Mouse (Mus musculus): ENCODE measurements around the gene Il27ra. TPM values are rescaled to one million over a fixed set of nuclear protein-coding genes. Genes with fewer than 3 reads are reported as not detected.
A peak's percentile ranks its signal among the peaks of the same experiment; 100 is the strongest.

Gene Il27ra
- polyA plus RNA-seq, 1 experiment from 2014 or later, result 0.87 TPM

DNA sequence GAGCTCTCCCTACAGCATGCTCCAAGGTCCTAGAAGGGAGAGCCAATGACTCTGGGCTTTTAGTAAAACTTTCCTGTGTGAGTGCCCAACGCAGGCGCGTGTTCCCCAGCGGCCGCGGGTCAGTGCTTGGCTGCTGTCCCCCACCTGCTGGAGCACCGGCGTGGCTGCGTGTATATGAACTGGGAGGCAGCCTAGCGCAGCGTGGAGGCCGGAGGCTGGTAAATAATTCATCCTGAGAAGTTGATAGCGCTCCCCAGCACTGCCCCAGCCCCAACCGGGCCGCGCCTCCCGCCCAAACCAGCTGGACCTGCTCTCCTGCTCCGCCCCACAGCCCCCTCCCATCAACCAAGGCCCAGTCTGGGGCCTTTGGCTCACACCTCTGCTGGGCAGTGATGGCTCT, 21.3 kb downstream of the Il27ra start, which contains the start of gene Palm3:
Gene Palm3 (plus strand): TSS at position 376 of the 400 bp plus-strand sequence.
- no peaks in the 10 kb centered on the region for H3K9me3 ChIP-seq (replicated peaks; ENCODE audit: control insufficient read depth, low read length)
- no peak for ATAC-seq (ENCODE audit: low read depth)
- 20% methylated on average over 18 of the region's 18 CpGs for WGBS (ENCODE audit: insufficient replicate concordance)
- no peak within 1 kb of the TSS for H3K4me3 ChIP-seq (ENCODE audit: low read depth, low read length)
- H3K27ac ChIP-seq (ENCODE audit: low read length), result no peak within 1 kb of the TSS
- no peak within 1 kb of the TSS for H3K9ac ChIP-seq (ENCODE audit: low read depth, low read length)
- peaks cover 5% of the 10 kb centered on the region for H3K4me1 ChIP-seq (ENCODE audit: control insufficient read depth, low read depth, low read length)
- H3K36me3 ChIP-seq (ENCODE audit: control insufficient read depth, insufficient read depth), result no peaks in the 10 kb centered on the region
- H3K27me3 ChIP-seq (ENCODE audit: control insufficient read depth, insufficient read depth, low read depth, low read length), result peaks cover 60% of the 10 kb centered on the region
- H3K4me2 ChIP-seq (ENCODE audit: low read depth, low read length), result no peak within 1 kb of the TSS

DNA sequence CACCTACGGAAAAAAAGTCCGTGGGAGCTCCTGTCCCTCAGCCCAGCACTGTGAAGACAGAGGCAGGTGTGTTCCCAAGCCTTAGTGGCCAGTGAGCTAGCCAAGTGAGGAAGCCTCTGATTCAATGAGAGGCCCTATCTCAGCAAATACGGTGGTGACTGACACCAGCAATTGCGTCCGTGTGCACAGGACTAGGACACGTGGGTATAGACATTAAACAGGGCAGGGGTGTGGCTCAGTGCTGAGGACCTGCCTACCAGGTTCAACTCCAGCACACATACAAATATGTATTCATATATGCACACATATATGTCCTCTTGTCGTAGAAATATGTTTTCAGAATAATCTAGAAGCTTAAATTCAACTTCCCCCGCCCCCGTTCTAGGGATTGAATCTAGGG, 22.7 kb downstream of the Il27ra start:
- Histone ChIP-seq H3K4me2 (ENCODE audit: low read depth, low read length) (no peak overlapping the region), H3K4me3 (ENCODE audit: low read depth, low read length) (no peak overlapping the region), H3K9me3 (replicated peaks; ENCODE audit: control insufficient read depth, low read length) (no peaks in the 10 kb centered on the region), H3K9ac (ENCODE audit: low read depth, low read length) (no peak overlapping the region), H3K27ac (ENCODE audit: low read length) (no peak overlapping the region), H3K36me3 (ENCODE audit: control insufficient read depth, insufficient read depth) (no peaks in the 10 kb centered on the region), H3K4me1 (ENCODE audit: control insufficient read depth, low read depth, low read length) (no peaks in the 10 kb centered on the region; the same call in 1 of the 2 replicates), H3K27me3 (ENCODE audit: control insufficient read depth, insufficient read depth, low read depth, low read length) (peaks cover 48% of the 10 kb centered on the region)
- no peak for ATAC-seq (ENCODE audit: low read depth)
- WGBS (ENCODE audit: insufficient replicate concordance), result 60% methylated on average over 9 of the region's 9 CpGs

DNA sequence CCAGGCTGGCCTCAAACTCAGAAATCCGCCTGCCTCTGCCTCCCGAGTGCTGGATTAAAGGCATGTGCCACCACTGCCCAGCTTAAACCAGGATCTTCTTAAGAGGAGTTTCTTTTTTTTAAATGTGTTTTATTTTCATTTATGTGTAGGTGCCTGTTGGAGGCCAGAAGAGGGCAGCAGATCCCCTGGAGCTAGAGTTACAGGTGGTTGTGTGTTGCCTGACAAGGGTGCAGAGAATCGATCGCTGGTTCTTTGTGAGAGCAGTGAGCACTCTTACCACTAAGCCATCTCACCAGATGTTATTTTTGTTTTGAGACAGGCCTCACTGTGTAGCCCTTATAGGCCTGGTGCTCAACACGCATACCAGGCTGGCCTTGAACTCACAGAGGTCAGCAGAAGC, 26.6 kb downstream of the Il27ra start:
- H3K4me1 ChIP-seq (ENCODE audit: control insufficient read depth, low read depth, low read length), result peaks cover 12% of the 10 kb centered on the region
- no peak overlapping the region for H3K9ac ChIP-seq (ENCODE audit: low read depth, low read length)
- H3K9me3 ChIP-seq (replicated peaks; ENCODE audit: control insufficient read depth, low read length), result no peaks in the 10 kb centered on the region
- peaks cover 50% of the 10 kb centered on the region for H3K27me3 ChIP-seq (ENCODE audit: control insufficient read depth, insufficient read depth, low read depth, low read length)
- no peak for ATAC-seq (ENCODE audit: low read depth)
- H3K36me3 ChIP-seq (ENCODE audit: control insufficient read depth, insufficient read depth), result no peaks in the 10 kb centered on the region
- H3K4me3 ChIP-seq (ENCODE audit: low read depth, low read length), result no peak overlapping the region
- H3K4me2 ChIP-seq (ENCODE audit: low read depth, low read length), result no peak overlapping the region
- WGBS (ENCODE audit: insufficient replicate concordance), result 73% methylated on average over 5 of the region's 5 CpGs
- H3K27ac ChIP-seq (ENCODE audit: low read length), result no peak overlapping the region

DNA sequence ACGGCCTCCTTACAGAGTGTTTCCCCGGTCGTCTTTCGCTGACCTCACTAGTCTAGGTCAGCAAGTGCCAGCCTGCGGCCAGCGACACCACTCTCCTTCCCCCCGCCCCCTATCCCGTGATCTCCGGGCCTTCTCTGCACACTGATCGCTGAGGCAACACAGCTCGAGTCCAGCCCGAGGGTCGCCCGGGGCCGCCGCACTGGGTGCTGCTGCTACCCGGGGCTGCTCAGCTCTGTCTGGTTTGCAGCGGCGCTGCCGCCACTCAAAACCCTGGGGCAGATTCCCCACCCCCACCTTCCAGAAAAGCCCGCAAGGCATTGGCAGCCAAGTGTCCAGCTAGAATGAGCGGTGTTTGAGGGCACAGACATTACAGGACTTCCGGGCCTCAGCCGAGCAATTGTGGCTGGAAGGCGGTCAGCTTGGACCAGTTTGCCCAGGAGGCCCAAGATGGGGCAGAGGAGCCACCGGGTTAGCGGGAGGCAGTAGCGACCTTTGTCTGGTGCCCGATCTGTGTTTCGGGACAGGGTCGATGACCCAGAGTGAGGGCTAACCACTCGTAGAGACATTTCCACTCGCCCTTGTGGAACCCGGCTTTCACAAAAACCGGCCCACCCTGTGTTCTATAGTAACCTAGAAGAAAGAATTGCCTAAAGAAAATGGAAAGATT, 29.8 kb downstream of the Il27ra start:
- Histone ChIP-seq H3K4me3 (ENCODE audit: low read depth, low read length) (peak overlapping the region; percentile 54), H3K27ac (ENCODE audit: low read length) (no peak overlapping the region), H3K36me3 (ENCODE audit: control insufficient read depth, insufficient read depth) (no peaks in the 10 kb centered on the region), H3K9ac (ENCODE audit: low read depth, low read length) (no peak overlapping the region), H3K4me1 (ENCODE audit: control insufficient read depth, low read depth, low read length) (peaks cover 12% of the 10 kb centered on the region), H3K4me2 (ENCODE audit: low read depth, low read length) (peak overlapping the region; percentile 76), H3K9me3 (replicated peaks; ENCODE audit: control insufficient read depth, low read length) (no peaks in the 10 kb centered on the region), H3K27me3 (ENCODE audit: control insufficient read depth, insufficient read depth, low read depth, low read length) (peaks cover 48% of the 10 kb centered on the region)
- WGBS (ENCODE audit: insufficient replicate concordance), result 10% methylated on average over 35 of the region's 35 CpGs
- 0 out of 2 replicates have a peak, but pooled peaks have one; percentile 23 for ATAC-seq (ENCODE audit: low read depth)

DNA sequence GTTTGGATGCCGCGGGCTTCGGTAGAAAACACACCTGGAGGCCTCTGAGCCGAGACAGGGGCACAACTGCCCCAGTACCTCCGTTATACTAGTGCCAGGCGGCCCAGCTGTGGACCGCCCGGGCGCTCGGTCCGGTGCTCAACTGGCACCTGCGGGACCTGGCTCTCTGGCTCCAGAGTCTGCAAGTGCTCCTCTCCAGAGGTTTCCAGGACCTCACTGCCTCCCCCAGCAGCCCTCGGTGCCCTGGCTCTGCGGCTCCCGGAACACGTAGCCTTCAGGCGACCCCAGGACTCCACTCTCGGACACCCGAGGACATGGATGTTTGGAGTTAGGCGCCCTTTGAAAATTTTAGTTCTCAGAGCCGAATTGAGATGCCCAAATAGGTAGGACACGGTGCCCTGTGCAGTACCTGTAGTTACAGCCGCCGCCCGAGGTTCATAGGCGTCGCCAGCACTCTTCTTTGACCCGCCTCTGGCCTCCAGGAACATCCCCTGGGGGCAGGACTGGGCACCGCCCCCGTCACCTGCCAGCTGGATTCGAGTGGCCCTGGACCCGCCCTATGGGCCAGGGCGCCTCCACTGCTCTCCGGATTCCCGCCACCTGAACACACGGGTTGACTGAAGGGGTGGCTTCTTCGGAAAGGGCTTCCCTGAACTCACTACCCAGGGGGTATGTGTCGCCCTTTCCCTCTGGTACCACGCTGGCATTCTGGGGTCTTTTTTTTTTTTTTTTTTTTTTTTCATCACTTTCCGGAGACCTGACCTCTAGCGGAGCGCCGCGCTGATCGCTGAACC, 30.5 kb downstream of the Il27ra start, which contains the start of gene 2210011C24Rik:
Gene 2210011C24Rik (minus strand): TSS at position 467 of the 794 bp plus-strand sequence.
- Histone ChIP-seq H3K27me3 (ENCODE audit: control insufficient read depth, insufficient read depth, low read depth, low read length) (peaks cover 44% of the 10 kb centered on the region), H3K27ac (ENCODE audit: low read length) (no peak within 1 kb of the TSS)
- ATAC-seq (ENCODE audit: low read depth), result peak; percentile 32; the same call in 1 of the 2 replicates

DNA sequence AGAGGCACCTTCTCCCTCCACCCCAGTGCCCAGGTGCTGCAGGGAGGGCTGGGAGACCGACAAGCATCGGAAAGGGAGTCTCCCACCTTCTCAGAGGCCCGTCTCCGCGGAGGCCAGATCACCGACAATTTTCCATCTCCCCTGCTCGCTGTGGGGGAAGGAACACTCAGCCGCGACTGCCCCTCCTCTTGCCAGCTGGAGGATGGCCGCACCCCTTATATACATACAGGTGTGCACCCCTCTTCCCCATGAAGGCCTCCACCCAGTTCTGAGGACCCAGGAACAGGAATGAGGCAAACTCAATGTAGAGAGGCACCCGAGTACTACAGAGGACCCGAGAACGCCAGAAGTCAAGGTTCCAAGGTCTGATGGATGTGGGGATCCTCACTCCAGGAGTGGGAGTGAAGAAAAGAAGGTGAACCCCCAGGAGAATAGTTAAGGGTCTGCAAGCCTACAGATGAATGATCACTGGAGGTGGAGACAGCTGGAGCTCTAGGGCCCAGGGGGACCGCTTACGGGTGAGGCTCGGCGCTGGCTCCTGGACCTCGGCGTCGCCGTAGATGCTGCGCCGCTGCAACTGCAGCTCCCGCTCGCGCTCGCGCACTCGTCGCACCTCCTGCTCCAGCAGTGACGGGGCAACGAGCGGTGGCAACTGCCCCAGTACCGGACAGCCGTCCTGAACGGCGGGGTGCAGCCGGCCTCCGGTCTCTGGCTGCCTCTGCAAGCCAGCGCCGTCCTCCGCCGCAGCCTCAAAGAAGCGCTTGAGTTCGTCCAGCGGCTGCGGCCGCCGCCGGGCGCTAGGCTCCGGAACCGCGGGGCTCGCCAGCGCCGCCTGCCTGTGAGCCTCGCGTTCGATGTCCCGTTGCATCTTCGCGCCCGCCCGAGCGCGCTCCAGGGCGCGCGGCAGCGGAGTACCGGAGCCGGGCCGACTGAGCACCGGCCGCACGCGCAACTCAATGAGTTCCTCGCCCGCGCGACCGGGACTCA, 31.5 kb downstream of the Il27ra start:
- no peaks in the 10 kb centered on the region for H3K9me3 ChIP-seq (replicated peaks; ENCODE audit: control insufficient read depth, low read length)
- no peak overlapping the region for H3K27ac ChIP-seq (ENCODE audit: low read length)
- WGBS (ENCODE audit: insufficient replicate concordance), result 1% methylated on average over 83 of the region's 83 CpGs
- peaks cover 12% of the 10 kb centered on the region for H3K4me1 ChIP-seq (ENCODE audit: control insufficient read depth, low read depth, low read length)
- no peaks in the 10 kb centered on the region for H3K36me3 ChIP-seq (ENCODE audit: control insufficient read depth, insufficient read depth)
- H3K9ac ChIP-seq (ENCODE audit: low read depth, low read length), result no peak overlapping the region
- H3K4me3 ChIP-seq (ENCODE audit: low read depth, low read length), result peak overlapping the region; percentile 54
- peaks cover 44% of the 10 kb centered on the region for H3K27me3 ChIP-seq (ENCODE audit: control insufficient read depth, insufficient read depth, low read depth, low read length)
- peak overlapping the region; percentile 76 for H3K4me2 ChIP-seq (ENCODE audit: low read depth, low read length)
- ATAC-seq (ENCODE audit: low read depth), result peak; percentile 39

More for the DNA sequence above, 30.5 kb downstream of the Il27ra start, which contains the start of gene 2210011C24Rik:
- Histone ChIP-seq H3K9ac (ENCODE audit: low read depth, low read length) (no peak within 1 kb of the TSS), H3K4me3 (ENCODE audit: low read depth, low read length) (peak within 1 kb of the TSS; percentile 54), H3K4me2 (ENCODE audit: low read depth, low read length) (peak within 1 kb of the TSS; percentile 76), H3K4me1 (ENCODE audit: control insufficient read depth, low read depth, low read length) (peaks cover 12% of the 10 kb centered on the region), H3K9me3 (replicated peaks; ENCODE audit: control insufficient read depth, low read length) (no peaks in the 10 kb centered on the region), H3K36me3 (ENCODE audit: control insufficient read depth, insufficient read depth) (no peaks in the 10 kb centered on the region)
- 2% methylated on average over 45 of the region's 45 CpGs for WGBS (ENCODE audit: insufficient replicate concordance)

DNA sequence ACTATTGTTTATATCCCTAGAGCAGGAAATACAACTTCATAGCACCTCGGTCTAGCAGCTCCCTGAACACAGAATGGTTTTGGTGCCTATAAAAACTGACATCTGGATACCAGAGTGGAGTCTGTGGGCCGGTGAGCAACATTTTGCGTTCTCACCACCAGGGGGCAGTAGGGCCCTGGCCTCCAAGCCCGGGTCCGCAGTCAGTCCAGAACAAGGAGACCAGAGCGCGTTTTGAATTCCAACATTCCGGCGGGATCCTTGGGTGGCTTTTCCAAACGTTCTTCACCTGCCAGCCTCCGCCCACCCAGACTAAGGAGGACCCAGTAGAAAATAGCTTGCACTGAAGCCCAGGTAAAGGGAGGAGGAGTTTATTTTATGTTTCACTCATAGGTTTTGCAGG, 32.5 kb downstream of the Il27ra start:
- no peak; the same call in 1 of the 2 replicates for ATAC-seq (ENCODE audit: low read depth)
- no peak overlapping the region for H3K4me3 ChIP-seq (ENCODE audit: low read depth, low read length)
- H3K27ac ChIP-seq (ENCODE audit: low read length), result no peak overlapping the region
- H3K27me3 ChIP-seq (ENCODE audit: control insufficient read depth, insufficient read depth, low read depth, low read length), result peaks cover 44% of the 10 kb centered on the region
- H3K36me3 ChIP-seq (ENCODE audit: control insufficient read depth, insufficient read depth), result no peaks in the 10 kb centered on the region
- peaks cover 15% of the 10 kb centered on the region for H3K4me1 ChIP-seq (ENCODE audit: control insufficient read depth, low read depth, low read length)
- H3K4me2 ChIP-seq (ENCODE audit: low read depth, low read length), result no peak overlapping the region
- 1% methylated on average over 11 of the region's 11 CpGs for WGBS (ENCODE audit: insufficient replicate concordance)
- no peak overlapping the region for H3K9ac ChIP-seq (ENCODE audit: low read depth, low read length)
- no peaks in the 10 kb centered on the region for H3K9me3 ChIP-seq (replicated peaks; ENCODE audit: control insufficient read depth, low read length)

DNA sequence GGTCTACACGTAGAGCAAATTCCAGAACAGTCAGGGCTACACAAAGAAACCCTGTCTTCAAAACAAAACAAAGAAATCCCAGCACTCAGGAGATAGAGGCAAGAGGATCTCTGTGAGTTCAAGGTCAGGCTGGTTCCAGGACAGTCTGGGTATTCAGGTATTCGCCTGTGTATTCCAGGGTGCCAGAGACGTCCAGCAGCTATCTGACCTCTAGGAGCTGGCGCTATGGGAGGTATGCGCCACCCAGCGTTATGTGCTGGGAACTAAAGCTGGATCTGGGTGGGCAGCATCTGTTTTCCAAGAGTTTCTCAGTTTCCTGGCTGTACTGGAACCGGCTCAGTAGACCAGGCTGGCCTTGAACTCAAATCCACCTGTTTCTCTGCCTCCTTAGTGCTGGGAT, 34.0 kb downstream of the Il27ra start:
- WGBS (ENCODE audit: insufficient replicate concordance), result 43% methylated on average over 7 of the region's 7 CpGs
- H3K36me3 ChIP-seq (ENCODE audit: control insufficient read depth, insufficient read depth), result no peaks in the 10 kb centered on the region
- H3K4me2 ChIP-seq (ENCODE audit: low read depth, low read length), result no peak overlapping the region
- no peaks in the 10 kb centered on the region for H3K9me3 ChIP-seq (replicated peaks; ENCODE audit: control insufficient read depth, low read length)
- H3K4me3 ChIP-seq (ENCODE audit: low read depth, low read length), result no peak overlapping the region
- ATAC-seq (ENCODE audit: low read depth), result no peak
- peaks cover 24% of the 10 kb centered on the region for H3K4me1 ChIP-seq (ENCODE audit: control insufficient read depth, low read depth, low read length)
- H3K27me3 ChIP-seq (ENCODE audit: control insufficient read depth, insufficient read depth, low read depth, low read length), result peaks cover 40% of the 10 kb centered on the region
- no peak overlapping the region for H3K9ac ChIP-seq (ENCODE audit: low read depth, low read length)
- H3K27ac ChIP-seq (ENCODE audit: low read length), result no peak overlapping the region
